Mouse (Mus musculus) left cerebral cortex, adult 2 months (tissue): ENCODE results near the gene Krtcap2. TPM values are rescaled to one million over a fixed set of nuclear protein-coding genes. Genes with fewer than 3 reads are reported as not detected.

ENCODE experiments used
- DNase-seq, 2 experiments: peaks; one replicate each; pipeline ENCODE4 v3.0.0; 2021 to 2022; ENCODE audit warnings: low spot score in 2 of 2, mixed read lengths in 1 of 2; ENCODE audit errors: extremely low spot score in 1 of 2
- H3K27ac ChIP-seq: fragments of 200-600 bp; 2 replicates; pipeline ENCODE4 v1.8.1; 2022
- H3K4me3 ChIP-seq: fragments of 200-600 bp; 2 replicates; pipeline ENCODE4 v1.8.1; 2022
- CTCF ChIP-seq: fragments of 200-600 bp; IDR thresholded peaks from 2 replicates; pipeline ENCODE4 v1.8.1; 2022; ENCODE audit warnings: antibody characterized with exemption, mild to moderate bottlenecking, moderate library complexity
- intact Hi-C: fragments of 180-260 bp; cut with DNase I; formaldehyde crosslinking; loops from one replicate; pipeline ENCODE4 v1.15.1; 2025
- microRNA-seq, 2 experiments: library from miRNA; unstranded; fragments of <30 nt; microRNA quantifications; one replicate each; pipeline ENCODE4 v1.2.0; 2021
- total RNA-seq, 2 experiments: library from RNA; stranded (reverse); gene quantifications; 2 replicates each; pipeline ENCODE4 v1.2.3; 2021

The Krtcap2 gene
- total RNA-seq, 2 experiments from 2014 or later, result 63.2 to 71.4 TPM

DNA sequence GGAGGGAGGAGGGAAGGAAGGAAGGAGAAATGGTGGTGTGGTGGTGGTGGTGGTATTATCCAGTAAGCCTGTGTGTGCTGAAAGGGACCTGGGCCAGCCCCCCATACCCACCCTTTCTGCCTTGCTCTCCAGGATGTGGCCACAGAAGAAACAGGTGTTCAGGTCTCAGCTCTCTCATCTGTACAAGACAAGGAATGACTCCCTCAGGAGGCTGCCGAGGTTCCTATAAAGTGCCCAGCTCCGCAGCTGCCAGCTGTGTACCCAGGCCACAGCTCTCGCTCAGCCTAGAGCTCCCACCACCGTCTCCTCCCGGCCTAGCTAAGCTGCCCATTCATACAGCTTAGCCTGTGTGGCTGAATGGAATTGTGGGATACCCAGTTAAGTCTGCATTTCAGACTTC is 46.5 kb downstream of the Krtcap2 start:
- Histone ChIP-seq H3K27ac (no peak overlapping the region), H3K4me3 (no peak overlapping the region)
- DNase-seq, result no peak
- no peak for TF ChIP-seq CTCF
- intact Hi-C loops, result no loop called here

DNA sequence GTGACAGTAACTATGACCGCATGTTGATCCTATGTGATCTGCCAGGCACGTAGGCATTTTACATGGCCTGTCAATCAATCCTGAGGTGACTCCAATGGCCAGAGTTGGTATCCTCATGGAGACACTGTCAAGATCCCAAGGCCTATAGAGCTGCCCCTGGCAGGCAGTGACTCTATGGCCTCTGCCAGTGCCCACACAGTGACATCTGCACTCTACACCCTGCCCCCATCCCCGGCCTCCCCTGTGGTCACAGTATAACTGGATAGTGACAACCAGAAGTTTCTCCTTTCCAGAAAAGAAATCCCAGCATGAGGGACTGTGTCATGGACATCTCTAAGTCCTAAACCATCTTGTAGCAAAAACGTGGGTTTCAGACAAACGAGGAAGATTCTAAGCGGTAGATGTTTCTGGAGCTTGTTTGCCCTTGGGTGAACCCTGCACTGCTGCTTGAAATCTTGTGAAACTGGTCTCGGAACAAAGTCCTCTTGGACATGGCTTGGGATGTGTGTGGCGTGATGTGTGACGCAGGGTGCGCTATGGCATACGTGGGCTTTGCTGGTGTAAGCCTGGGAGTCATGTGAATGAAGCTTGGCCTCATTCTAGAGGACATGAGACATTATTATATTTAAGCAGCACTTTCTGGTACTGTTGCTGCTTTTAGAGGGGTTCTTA is 47.6 kb downstream of the Krtcap2 start:
- intact Hi-C loops, result no loop called here
- Histone ChIP-seq H3K4me3 (no peak overlapping the region), H3K27ac (no peak overlapping the region)
- DNase-seq, result no peak
- TF ChIP-seq CTCF, result no peak

DNA sequence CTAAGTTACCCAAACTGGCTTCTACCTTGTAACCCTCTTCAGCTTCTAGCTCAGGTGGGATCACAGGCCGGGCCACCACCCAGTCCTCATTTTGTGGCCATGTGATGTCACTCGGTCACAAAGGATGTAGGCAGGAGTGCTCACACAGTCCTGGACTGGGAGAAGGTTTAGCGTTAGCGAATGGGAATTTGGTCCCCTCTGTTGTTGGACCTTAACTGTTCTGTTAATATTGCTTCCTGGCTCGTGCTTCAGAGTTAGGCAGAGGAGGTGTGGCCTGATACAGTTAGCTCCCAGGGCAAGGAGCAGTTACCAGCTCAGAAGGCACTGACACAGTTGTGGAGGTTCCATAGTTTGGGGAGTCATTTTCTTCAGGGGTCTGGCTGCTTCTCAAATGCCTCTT is 48.4 kb downstream of the Krtcap2 start:
- Histone ChIP-seq H3K4me3 (no peak overlapping the region), H3K27ac (no peak overlapping the region)
- intact Hi-C loops, result no loop called here
- no peak for DNase-seq
- no peak for TF ChIP-seq CTCF

DNA sequence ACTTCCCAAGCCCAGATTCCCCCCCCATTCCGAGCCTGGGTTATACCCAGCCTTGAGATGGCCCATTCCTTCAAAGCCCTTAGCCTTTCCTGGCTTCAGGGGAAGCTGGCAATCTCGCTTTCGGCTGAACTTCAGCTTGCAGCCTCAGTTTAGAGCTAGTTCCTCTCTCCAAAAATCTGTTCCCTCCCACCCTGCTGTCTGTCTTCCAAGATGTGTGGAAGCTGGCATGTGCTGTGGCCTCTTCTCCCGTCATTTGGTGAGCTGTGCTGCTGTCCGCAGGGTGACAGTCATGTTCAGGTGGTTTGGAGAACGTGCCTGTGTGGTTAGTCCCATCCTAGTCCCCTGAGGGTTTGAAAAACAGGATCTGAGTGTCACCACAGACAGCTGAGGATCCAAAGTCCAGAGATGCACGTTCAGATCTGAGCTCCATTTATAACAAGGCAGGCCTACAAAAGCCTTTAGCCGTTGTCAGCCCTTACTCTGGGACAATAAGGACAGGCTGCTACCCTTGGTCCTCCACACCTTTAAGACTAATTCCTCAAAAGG is 50.0 kb downstream of the Krtcap2 start:
- no peak overlapping the region for H3K27ac ChIP-seq
- intact Hi-C loops, result no loop called here
- DNase-seq, result no peak
- H3K4me3 ChIP-seq, result no peak overlapping the region
- TF ChIP-seq CTCF, result no peak

DNA sequence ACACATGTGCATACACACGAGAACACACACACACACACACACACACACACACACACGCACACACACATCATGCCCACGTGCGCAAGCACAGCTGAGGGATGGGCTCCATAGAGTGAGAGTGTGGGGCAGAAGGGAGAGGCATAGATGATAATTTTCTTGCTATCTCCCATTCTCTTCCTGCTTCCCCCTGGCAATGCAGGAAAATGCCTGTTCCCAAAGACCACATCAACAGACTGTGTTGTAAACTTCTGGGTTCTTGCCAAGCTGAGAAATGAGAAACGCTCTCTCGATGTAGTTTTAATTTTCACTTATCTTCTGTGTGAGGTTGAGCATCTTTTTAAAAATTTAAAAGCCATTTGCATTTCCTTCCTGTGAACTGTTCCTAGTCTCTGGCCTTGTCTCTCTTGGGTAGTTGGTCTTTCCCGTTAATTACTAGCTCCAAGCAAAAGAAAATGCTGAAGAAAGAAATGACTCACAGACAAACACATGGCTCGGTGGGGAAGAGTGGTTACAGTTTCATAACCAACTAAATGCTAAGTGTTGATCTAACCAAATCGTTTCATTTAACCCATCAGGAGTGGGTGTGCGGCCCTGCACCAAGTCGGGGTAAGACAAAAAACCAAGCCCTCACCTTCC is 51.1 kb downstream of the Krtcap2 start:
- Histone ChIP-seq H3K4me3 (no peak overlapping the region), H3K27ac (no peak overlapping the region)
- no peak for TF ChIP-seq CTCF
- intact Hi-C loops, result no loop called here
- DNase-seq, result no peak

DNA sequence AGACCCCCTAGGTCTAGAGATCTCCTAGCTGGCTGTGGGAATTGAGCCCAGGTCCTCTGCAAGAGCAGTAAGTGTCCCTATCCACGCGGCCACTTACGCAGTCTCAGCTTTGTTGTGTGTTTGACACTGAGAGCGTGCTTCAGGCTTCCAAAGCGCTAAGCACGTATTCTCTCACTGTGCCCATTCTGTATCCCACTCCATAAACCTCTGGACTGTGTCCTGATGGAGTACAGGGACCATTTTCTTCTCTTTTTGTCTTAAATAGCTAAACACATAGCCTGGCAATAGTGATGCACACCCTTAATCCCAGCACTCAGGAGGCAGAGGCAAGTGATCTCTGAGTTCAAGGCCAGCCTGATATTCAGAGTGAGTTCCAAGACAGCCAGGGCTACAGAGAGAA is 53.1 kb downstream of the Krtcap2 start:
- no peak for TF ChIP-seq CTCF

DNA sequence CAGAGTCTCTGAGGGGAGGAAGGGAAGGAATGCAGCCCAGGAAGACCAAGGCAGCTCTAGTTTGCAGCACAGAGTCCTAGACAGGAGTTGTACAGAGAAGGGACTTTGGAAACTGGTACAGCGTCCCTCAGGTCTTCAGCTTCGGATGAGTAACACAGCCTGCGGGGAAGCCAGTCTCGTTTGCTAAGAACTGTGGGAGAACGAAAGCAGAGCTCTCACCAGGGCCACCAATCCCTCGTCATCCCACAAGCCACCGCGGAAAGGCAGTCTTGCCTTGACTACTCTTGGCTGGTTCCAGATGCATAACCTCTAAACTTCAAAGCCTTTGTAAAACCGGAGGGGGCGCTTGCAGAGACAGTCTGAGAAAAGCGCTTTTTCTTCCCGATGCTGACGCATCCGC is 53.7 kb downstream of the Krtcap2 start:
- DNase-seq, result peak in 1 of 2 experiments; percentile 39
- TF ChIP-seq CTCF, result peak; percentile 26
- Histone ChIP-seq H3K4me3 (peak overlapping the region; percentile 28), H3K27ac (no peak overlapping the region)
- intact Hi-C loops, result no loop called here

More for the DNA sequence above, 53.1 kb downstream of the Krtcap2 start:
- H3K4me3 ChIP-seq, result no peak overlapping the region
- intact Hi-C loops, result no loop called here
- no peak for DNase-seq
- no peak overlapping the region for H3K27ac ChIP-seq

Small RNAs within 50 kb of the gene (microRNA-seq; reads per million reads assigned to microRNA genes)
- gene Mir92b, result 5,431 to 9,006 reads per million in 2 experiments

Other genes starting within 250 kb of the Krtcap2 start
- gene Rusc1, start 152.7 kb upstream of the Krtcap2 start, total RNA-seq, result 100 to 1,000 TPM; 189 to 199 TPM
- gene Gm43738, start 144.9 kb upstream of the Krtcap2 start, total RNA-seq, result not detected
- gene Fdps, start 144.0 kb upstream of the Krtcap2 start, total RNA-seq, result 10 to 100 TPM; 78.1 to 79.6 TPM
- not detected for gene Pklr, start 109.8 kb upstream of the Krtcap2 start, total RNA-seq
- gene Hcn3, start 85.8 kb upstream of the Krtcap2 start, total RNA-seq, result 10 to 100 TPM; 14.9 to 20.9 TPM
- gene Clk2, start 81.2 kb upstream of the Krtcap2 start, total RNA-seq, result 10 to 100 TPM; 45.6 to 46.3 TPM
- gene Scamp3, start 68.5 kb upstream of the Krtcap2 start, total RNA-seq, result 10 to 100 TPM; 64.0 to 64.7 TPM
- 10 to 100 TPM; 56.9 to 60.4 TPM for gene Fam189b, start 62.8 kb upstream of the Krtcap2 start, total RNA-seq
- 10 to 100 TPM; 64.9 to 66.8 TPM for gene Gba, start 43.0 kb upstream of the Krtcap2 start, total RNA-seq
- gene Thbs3, start 30.8 kb upstream of the Krtcap2 start, total RNA-seq, result 10 to 100 TPM; 21.2 to 21.9 TPM
- 10 to 100 TPM; 96.2 to 99.9 TPM for gene Mtx1, start 18.9 kb upstream of the Krtcap2 start, total RNA-seq
- under 1 TPM; 0.29 to 0.33 TPM for gene Muc1, start 16.9 kb upstream of the Krtcap2 start, total RNA-seq
- 10 to 100 TPM; 82.8 to 85.1 TPM for gene Trim46, start 343 bp downstream of the Krtcap2 start, total RNA-seq
- gene Dpm3, start 13.4 kb downstream of the Krtcap2 start, total RNA-seq, result 10 to 100 TPM; 50.9 to 53.1 TPM
- gene Slc50a1, start 24.6 kb downstream of the Krtcap2 start, total RNA-seq, result 10 to 100 TPM; 36.0 to 38.6 TPM
- gene Efna1, start 35.2 kb downstream of the Krtcap2 start, total RNA-seq, result 1 to 10 TPM; 5.5 to 5.9 TPM
- 10 to 100 TPM; 49.3 to 55.0 TPM for gene Efna3, start 77.0 kb downstream of the Krtcap2 start, total RNA-seq
- under 1 TPM in 1 of 2 experiments, not detected in 1; 0.21 TPM for gene Efna4, start 92.1 kb downstream of the Krtcap2 start, total RNA-seq
- gene Adam15, start 104.0 kb downstream of the Krtcap2 start, total RNA-seq, result 100 to 1,000 TPM; 106 to 115 TPM
- gene Dcst2, start 116.0 kb downstream of the Krtcap2 start, total RNA-seq, result under 1 TPM; 0.29 to 0.40 TPM
- under 1 TPM in 1 of 2 experiments, not detected in 1; 0.28 TPM for gene Dcst1, start 119.3 kb downstream of the Krtcap2 start, total RNA-seq
- 10 to 100 TPM; 12.4 to 13.2 TPM for gene Zbtb7b, start 148.8 kb downstream of the Krtcap2 start, total RNA-seq
- 1 to 10 TPM; 1.1 to 3.5 TPM for gene Lenep, start 156.8 kb downstream of the Krtcap2 start, total RNA-seq
- 10 to 100 TPM; 34.5 to 37.8 TPM for gene Flad1, start 165.9 kb downstream of the Krtcap2 start, total RNA-seq
- gene Cks1b, start 172.4 kb downstream of the Krtcap2 start, total RNA-seq, result 1 to 10 TPM; 1.8 to 2.3 TPM
- 10 to 100 TPM; 12.9 to 16.4 TPM for gene Shc1, start 172.5 kb downstream of the Krtcap2 start, total RNA-seq
- 10 to 100 TPM; 51.0 to 54.5 TPM for gene Pygo2, start 184.2 kb downstream of the Krtcap2 start, total RNA-seq
- 10 to 100 TPM; 33.8 to 34.8 TPM for gene Pbxip1, start 190.7 kb downstream of the Krtcap2 start, total RNA-seq
- gene Pmvk, start 208.6 kb downstream of the Krtcap2 start, total RNA-seq, result 10 to 100 TPM; 32.1 to 35.0 TPM